Mouse (Mus musculus) limb, embryonic 14.5 days (tissue): ENCODE data around the gene Sowahb. TPM values are rescaled to one million over a fixed set of nuclear protein-coding genes. Genes with fewer than 3 reads are reported as not detected.

Experiments
- ATAC-seq: fragments of 200-750 bp; cut with Nextera tagmentation; 2 replicates; pipeline ENCODE4 v1.8.0; 2017; ENCODE audit warnings: low read depth, moderate number of reproducible peaks, moderate TSS enrichment; ENCODE audit not compliant: low FRiP score
- DNase-seq: peaks from one replicate; pipeline ENCODE4 v3.0.0-alpha.2; 2015; ENCODE audit warnings: low spot score
- H3K27ac ChIP-seq: fragments of 300-500 bp; sonication (generic); replicated peaks from 2 replicates; pipeline ENCODE4 v1.5.1; 2014; ENCODE audit warnings: low read depth, mild to moderate bottlenecking, low read length, moderate library complexity, mixed read lengths
- H3K27me3 ChIP-seq: fragments of 300-500 bp; sonication (generic); 2 replicates; pipeline ENCODE4 v1.6.1; 2014; ENCODE audit warnings: low read length, mixed read lengths; ENCODE audit not compliant: control insufficient read depth, insufficient read depth
- H3K36me3 ChIP-seq: fragments of 300-500 bp; sonication (generic); 2 replicates; pipeline ENCODE4 v1.6.1; 2014; ENCODE audit warnings: mild to moderate bottlenecking, low read length, moderate library complexity, mixed read lengths; ENCODE audit not compliant: control insufficient read depth, insufficient read depth
- H3K4me1 ChIP-seq: fragments of 300-500 bp; sonication (generic); 2 replicates; pipeline ENCODE4 v1.6.1; 2014; ENCODE audit warnings: antibody characterized with exemption, low read length, mixed read lengths; ENCODE audit not compliant: control insufficient read depth, insufficient read depth
- H3K4me2 ChIP-seq: fragments of 300-500 bp; sonication (generic); replicated peaks from 2 replicates; pipeline ENCODE4 v1.6.1; 2014; ENCODE audit warnings: low read depth, mild to moderate bottlenecking, low read length, moderate library complexity; ENCODE audit not compliant: severe bottlenecking
- H3K4me3 ChIP-seq: fragments of 300-500 bp; sonication (generic); replicated peaks from 2 replicates; pipeline ENCODE4 v1.5.1; 2014; ENCODE audit warnings: low read length
- H3K9ac ChIP-seq: fragments of 300-500 bp; sonication (generic); 2 replicates; pipeline ENCODE4 v1.6.1; 2014; ENCODE audit warnings: mild to moderate bottlenecking, low read depth, low read length, moderate library complexity; ENCODE audit not compliant: severe bottlenecking
- H3K9me3 ChIP-seq: fragments of 300-500 bp; sonication (generic); 2 replicates; pipeline ENCODE4 v1.6.1; 2016; ENCODE audit warnings: low read length; ENCODE audit not compliant: control insufficient read depth
- POLR2A ChIP-seq: fragments of 200-500 bp; IDR thresholded peaks from 2 replicates; pipeline ENCODE4 v1.8.0; 2012; ENCODE audit warnings: inconsistent platforms, mild to moderate bottlenecking, moderate library complexity, borderline replicate concordance; ENCODE audit not compliant: insufficient read depth, insufficient read length; ENCODE audit errors: extremely low read depth
- WGBS: fragments of 180-500 bp; shearing (Covaris S2); extraction: QIAGEN DNeasy Blood & Tissue Kit; methylation state at CpG from one replicate; pipeline ENCODE4 v1.1.7; 2014; 5-methylcytosine and 5-hydroxymethylcytosine counted together
- polyA plus RNA-seq, 2 experiments: library from polyadenylated mRNA; depleted of rRNA in 1 of 2; stranded (reverse) in 1 of 2; unstranded in 1 of 2; fragments of >200 nt; fragmentation: Nextera tagmentation in 1 of 2; extraction: Ambion mirVana in 1 of 2; gene quantifications; 2 replicates each; pipeline versions ENCODE4 v1.2.1 to v1.2.3; 2012 to 2014

Gene Sowahb
- polyA plus RNA-seq, 2 experiments = 0.34 to 0.73 TPM

- H3K4me2 ChIP-seq = no peak overlapping the region
- H3K9me3 ChIP-seq = no peaks in the 10 kb centered on the region
- H3K4me1 ChIP-seq = peaks cover 14% of the 10 kb centered on the region
- no peak for TF ChIP-seq POLR2A
- DNase-seq = no peak
- ATAC-seq = no peak
- no peak overlapping the region for H3K9ac ChIP-seq
- 44% methylated on average over 1 of the region's 1 CpGs for WGBS
- H3K27ac ChIP-seq = no peak overlapping the region
- H3K36me3 ChIP-seq = no peaks in the 10 kb centered on the region
- no peak overlapping the region for H3K4me3 ChIP-seq
- H3K27me3 ChIP-seq = no peaks in the 10 kb centered on the region
These were observed 9.5 kb downstream of the Sowahb start for GRCm38 (mm10) chr5:93035285-93035684.

DNA sequence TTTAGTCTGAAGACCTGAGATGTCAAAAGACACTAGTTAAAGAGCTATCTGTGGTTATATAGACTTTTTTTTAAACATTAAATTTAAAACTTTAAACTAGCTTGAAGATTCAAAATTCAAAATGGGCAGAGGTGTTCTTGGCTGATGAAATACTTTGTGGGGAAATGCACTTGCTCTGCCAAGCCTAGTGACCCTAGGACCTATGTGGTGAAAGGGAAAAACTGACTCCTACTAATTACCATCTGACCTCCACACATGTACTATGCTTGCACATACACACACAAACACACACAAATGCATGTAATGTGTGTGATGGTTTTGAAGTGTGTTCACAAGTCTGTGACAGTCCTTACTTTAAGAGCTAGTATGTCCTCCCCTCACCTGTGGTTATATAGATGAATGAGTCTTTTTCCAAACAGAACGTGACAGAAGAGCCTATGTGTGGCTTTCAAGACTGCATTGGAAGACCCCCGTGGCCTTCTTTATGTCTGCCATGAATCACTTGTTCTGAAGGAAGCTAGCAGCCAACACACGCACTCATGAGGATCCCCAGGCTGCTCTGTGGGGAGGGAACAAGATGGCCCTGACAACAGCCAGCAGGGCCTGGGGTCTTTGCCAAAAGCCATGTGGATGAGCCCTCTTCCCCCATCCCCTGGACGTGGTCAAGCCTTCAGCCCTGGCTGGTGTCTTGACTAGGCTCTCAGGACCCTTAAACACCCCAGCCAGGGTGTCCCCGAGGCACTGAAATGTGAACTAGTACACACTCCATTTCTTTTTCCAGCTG is 11.5 kb downstream of the Sowahb start:
- H3K27me3 ChIP-seq = no peaks in the 10 kb centered on the region

DNA sequence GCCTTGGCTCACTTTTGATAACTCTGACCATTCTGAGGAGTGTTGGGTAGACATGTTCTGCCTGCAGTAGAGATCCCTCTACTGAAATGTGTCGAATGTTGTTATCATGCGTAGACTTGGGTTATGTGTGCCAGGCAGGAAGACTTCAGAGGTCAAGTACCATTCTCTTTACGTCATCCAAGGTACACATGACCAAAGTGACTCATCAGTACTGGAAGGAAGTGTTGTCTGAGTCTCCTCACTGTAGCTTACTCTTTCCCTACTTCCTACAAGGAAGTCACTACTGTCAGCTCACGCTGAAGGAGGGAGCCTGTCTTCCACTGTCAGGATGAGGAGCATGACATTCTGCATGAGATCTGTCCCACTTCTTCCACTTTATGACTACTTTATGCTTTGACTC is 12.2 kb downstream of the Sowahb start:
- peaks cover 10% of the 10 kb centered on the region for H3K4me1 ChIP-seq
- DNase-seq (no peak), ATAC-seq (no peak)
- WGBS = 82% methylated on average over 4 of the region's 4 CpGs
- no peak overlapping the region for H3K27ac ChIP-seq
- TF ChIP-seq POLR2A = no peak
- H3K9ac ChIP-seq = no peak overlapping the region
- H3K4me2 ChIP-seq = no peak overlapping the region
- H3K9me3 ChIP-seq = no peaks in the 10 kb centered on the region
- no peaks in the 10 kb centered on the region for H3K36me3 ChIP-seq
- H3K4me3 ChIP-seq = no peak overlapping the region
- H3K27me3 ChIP-seq = no peaks in the 10 kb centered on the region

More for the DNA sequence above, 11.5 kb downstream of the Sowahb start:
- Histone ChIP-seq H3K4me3 (no peak overlapping the region), H3K4me1 (peaks cover 14% of the 10 kb centered on the region), H3K36me3 (no peaks in the 10 kb centered on the region), H3K9me3 (no peaks in the 10 kb centered on the region), H3K27ac (no peak overlapping the region), H3K4me2 (no peak overlapping the region), H3K9ac (no peak overlapping the region)
- ATAC-seq (no peak), DNase-seq (no peak)
- 68% methylated on average over 5 of the region's 5 CpGs for WGBS
- no peak for TF ChIP-seq POLR2A

DNA sequence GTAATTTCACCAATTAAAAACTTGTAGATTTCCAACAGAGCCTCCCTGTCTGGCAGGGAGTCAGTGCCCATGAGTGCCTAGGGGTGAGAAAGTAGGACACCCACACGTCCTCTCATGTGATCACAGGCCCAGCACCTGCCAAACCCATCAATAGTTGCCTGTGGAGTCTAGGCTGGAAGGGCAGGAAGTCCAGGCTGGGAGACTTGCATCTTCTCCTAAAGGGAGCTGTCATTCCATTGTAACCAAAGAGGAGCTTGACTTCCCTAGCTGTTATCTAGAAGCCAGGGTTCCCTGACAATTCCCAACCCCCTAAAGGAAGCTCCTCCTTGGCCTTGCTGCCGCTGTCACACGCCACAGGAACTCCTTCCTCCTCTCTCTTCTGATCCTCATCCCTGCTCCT is 14.0 kb downstream of the Sowahb start:
- H3K27ac ChIP-seq = no peak overlapping the region
- ATAC-seq = no peak
- no peak overlapping the region for H3K4me2 ChIP-seq
- H3K9me3 ChIP-seq = no peaks in the 10 kb centered on the region
- TF ChIP-seq POLR2A = no peak
- WGBS = 58% methylated on average over 3 of the region's 3 CpGs
- H3K27me3 ChIP-seq = no peaks in the 10 kb centered on the region
- peaks cover 16% of the 10 kb centered on the region for H3K4me1 ChIP-seq
- no peak for DNase-seq
- H3K9ac ChIP-seq = no peak overlapping the region
- no peaks in the 10 kb centered on the region for H3K36me3 ChIP-seq
- no peak overlapping the region for H3K4me3 ChIP-seq

GRCm38 (mm10) chr5:93030411-93030810 is 14.4 kb downstream of the Sowahb start:
- no peak for ATAC-seq
- peaks cover 18% of the 10 kb centered on the region for H3K4me1 ChIP-seq
- WGBS = 84% methylated on average over 5 of the region's 5 CpGs

More at GRCm38 (mm10) chr5:93030411-93030810, 14.4 kb downstream of the Sowahb start:
- Histone ChIP-seq H3K4me3 (no peak overlapping the region), H3K9me3 (no peaks in the 10 kb centered on the region), H3K36me3 (no peaks in the 10 kb centered on the region), H3K4me2 (no peak overlapping the region), H3K27me3 (no peaks in the 10 kb centered on the region), H3K9ac (no peak overlapping the region), H3K27ac (no peak overlapping the region)
- no peak for DNase-seq
- no peak for TF ChIP-seq POLR2A
